Mouse (Mus musculus): ENCODE data around the gene Rabac1.

- no peak for TF ChIP-seq CTCF (IDR thresholded peaks at IDR 0.05; ENCODE audit: borderline replicate concordance, insufficient read depth, low read length)
- no peak for TF ChIP-seq POLR2A (IDR thresholded peaks at IDR 0.05; ENCODE audit: low read depth, low read length)
These were observed 6.2 kb upstream of the Rabac1 start for GRCm38 (mm10) chr7:24978781-24979180.
